8 mouse cellular contexts compared by ENCODE assay signal in the genomic region with DNA sequence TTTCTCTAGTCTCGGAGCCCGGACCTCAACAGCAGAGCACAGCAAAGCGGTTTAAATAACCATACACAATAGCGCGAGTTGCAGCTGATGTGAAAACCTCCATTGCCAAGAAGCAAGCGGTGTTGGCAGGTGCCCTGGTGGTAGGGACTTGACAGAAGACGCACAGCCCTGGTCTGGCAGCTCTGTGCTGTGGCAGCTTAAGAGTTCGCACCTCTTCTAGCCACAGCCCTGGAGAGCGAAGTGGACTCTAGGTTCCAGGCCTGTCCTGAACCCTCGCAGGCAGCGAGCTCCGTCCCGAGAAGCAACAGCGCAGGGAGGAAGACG. TPM values are rescaled to one million over a fixed set of nuclear protein-coding genes. Genes with fewer than 3 reads are reported as not detected.
A peak's percentile ranks its signal among the peaks of the same experiment; 100 is the strongest.
DNase-seq lines count a peak whose midpoint lies in the region; ATAC-seq and TF ChIP-seq lines count a peak whose summit lies in the region.

No protein-coding gene starts in this region.

- no peak overlapping the region for H3K27ac ChIP-seq in cerebellum, adult 2 months (ENCODE audit: insufficient read depth, low read length)
- H3K27ac ChIP-seq in neural tube, embryonic 11.5 days (ENCODE audit: low read depth, low read length), result peak overlapping the region; percentile 96
- peak overlapping the region; percentile 98 for H3K27ac ChIP-seq in hindbrain, embryonic 15.5 days (replicated peaks)
- H3K27ac ChIP-seq in midbrain, embryonic 14.5 days (replicated peaks; ENCODE audit: low read depth, low read length), result peak overlapping the region; percentile 98

- DNase-seq in cerebellum, adult 2 months, result no peak
- no peak for DNase-seq in cerebellum, adult 11 months
- no peak for DNase-seq in neural tube, embryonic 11.5 days (ENCODE audit: low spot score)
- DNase-seq in neural tube, embryonic 10.5 days (ENCODE audit: extremely low spot score, low spot score), result no peak
- DNase-seq in midbrain, embryonic 14.5 days, result no peak
- DNase-seq in adrenal gland, postnatal 25 days, result no peak
- DNase-seq in cerebellum, postnatal 36 days, result no peak

- H3K36me3 ChIP-seq in neural tube, embryonic 11.5 days (ENCODE audit: control insufficient read depth, insufficient read depth, low read length), result no peaks in the 10 kb centered on the region
- no peaks in the 10 kb centered on the region for H3K36me3 ChIP-seq in hindbrain, embryonic 15.5 days
- H3K36me3 ChIP-seq in midbrain, embryonic 14.5 days (ENCODE audit: control insufficient read depth, insufficient read depth, low read length), result no peaks in the 10 kb centered on the region

- peak overlapping the region; percentile 97 for H3K9ac ChIP-seq in neural tube, embryonic 11.5 days (ENCODE audit: low read length)
- H3K9ac ChIP-seq in hindbrain, embryonic 15.5 days, result peak overlapping the region; percentile 84
- peak overlapping the region; percentile 93 for H3K9ac ChIP-seq in midbrain, embryonic 14.5 days (replicated peaks; ENCODE audit: low read length)

- H3K27me3 ChIP-seq in cerebellum, adult 2 months (ENCODE audit: control insufficient read depth, insufficient read depth, low read length), result no peaks in the 10 kb centered on the region
- H3K27me3 ChIP-seq in neural tube, embryonic 11.5 days (ENCODE audit: control insufficient read depth, insufficient read depth, low read length), result 0 out of 2 replicates have a peak, but pooled peaks cover 2% of the 10 kb centered on the region
- peaks cover 5% of the 10 kb centered on the region; the same call in 1 of the 2 replicates for H3K27me3 ChIP-seq in hindbrain, embryonic 15.5 days
- H3K27me3 ChIP-seq in midbrain, embryonic 14.5 days (ENCODE audit: control insufficient read depth, insufficient read depth, low read length), result no peaks in the 10 kb centered on the region

- H3K4me1 ChIP-seq in cerebellum, adult 2 months (ENCODE audit: control insufficient read depth, insufficient read depth, low read length), result no peaks in the 10 kb centered on the region
- peaks cover 5% of the 10 kb centered on the region for H3K4me1 ChIP-seq in neural tube, embryonic 11.5 days (ENCODE audit: control insufficient read depth, insufficient read depth, low read length)
- peaks cover 32% of the 10 kb centered on the region for H3K4me1 ChIP-seq in hindbrain, embryonic 15.5 days (replicated peaks)
- 0 out of 2 replicates have a peak, but pooled peaks cover 7% of the 10 kb centered on the region for H3K4me1 ChIP-seq in midbrain, embryonic 14.5 days (ENCODE audit: control insufficient read depth, insufficient read depth, low read length)

- no peaks in the 10 kb centered on the region for H3K9me3 ChIP-seq in neural tube, embryonic 11.5 days (ENCODE audit: control insufficient read depth, low read length)
- no peaks in the 10 kb centered on the region for H3K9me3 ChIP-seq in hindbrain, embryonic 15.5 days
- no peaks in the 10 kb centered on the region for H3K9me3 ChIP-seq in midbrain, embryonic 14.5 days (ENCODE audit: control insufficient read depth, low read length)

- WGBS in cerebellum, adult 2 months, result under 1% methylated on average over 15 of the region's 15 CpGs
- WGBS in neural tube, embryonic 11.5 days, result 2% methylated on average over 15 of the region's 15 CpGs
- under 1% methylated on average over 15 of the region's 15 CpGs for WGBS in hindbrain, embryonic 15.5 days
- 3% methylated on average over 15 of the region's 15 CpGs for WGBS in midbrain, embryonic 14.5 days

- peak; percentile 68 for ATAC-seq in neural tube, embryonic 11.5 days (ENCODE audit: insufficient read depth, low FRiP score, low TSS enrichment)
- ATAC-seq in hindbrain, embryonic 15.5 days (ENCODE audit: low FRiP score, low read depth), result no peak; the same call in 1 of the 2 replicates
- peak; percentile 56 for ATAC-seq in midbrain, embryonic 14.5 days (ENCODE audit: low FRiP score, low TSS enrichment)

- no peak for TF ChIP-seq CTCF in cerebellum, adult 2 months (IDR thresholded peaks at IDR 0.05; ENCODE audit: borderline replicate concordance, insufficient read depth, low read depth, low read length)

- H3K4me2 ChIP-seq in neural tube, embryonic 11.5 days (ENCODE audit: low read depth), result peak overlapping the region; percentile 77
- H3K4me2 ChIP-seq in hindbrain, embryonic 15.5 days, result peak overlapping the region; percentile 85
- H3K4me2 ChIP-seq in midbrain, embryonic 14.5 days (ENCODE audit: low read length), result peak overlapping the region; percentile 82

- peak overlapping the region; percentile 99 for H3K4me3 ChIP-seq in cerebellum, adult 2 months (replicated peaks; ENCODE audit: insufficient read depth, low read depth, low read length)
- peak overlapping the region; percentile 97 for H3K4me3 ChIP-seq in neural tube, embryonic 11.5 days (ENCODE audit: low read depth, low read length)
- H3K4me3 ChIP-seq in hindbrain, embryonic 15.5 days, result peak overlapping the region; percentile 71
- peak overlapping the region; percentile 97 for H3K4me3 ChIP-seq in midbrain, embryonic 14.5 days (replicated peaks; ENCODE audit: low read depth, low read length)

- no peak for TF ChIP-seq POLR2A in cerebellum, adult 2 months (IDR thresholded peaks at IDR 0.05; ENCODE audit: borderline replicate concordance, insufficient read depth, low read length)

RNA-seq across cellular contexts. Expression of a gene that starts 0.7 kb away (rescaled TPM):
- polyA plus RNA-seq in cerebellum, adult 2 months (2012; rRNA removed), result 52.8 and 56.7 TPM in 2 replicates
- polyA plus RNA-seq in neural tube, embryonic 11.5 days (2014; fragmentation: Nextera tagmentation; extraction: Ambion mirVana), result 39.4 and 41.7 TPM in 2 replicates
- polyA plus RNA-seq in hindbrain, embryonic 15.5 days (2015; fragmentation: Nextera tagmentation; extraction: Ambion mirVana), result 68.3 and 72.7 TPM in 2 replicates
- 78.3 and 81.0 TPM in 2 replicates for polyA plus RNA-seq in midbrain, embryonic 14.5 days (2014; fragmentation: Nextera tagmentation; extraction: Ambion mirVana)
- total RNA-seq in adrenal gland, postnatal 25 days (2021), result 43.5 and 50.0 TPM in 2 replicates

RNA-seq across cellular contexts. Expression of a gene that starts 7.6 kb away (rescaled TPM):
- 14.2 and 15.3 TPM in 2 replicates for polyA plus RNA-seq in cerebellum, adult 2 months (2012; rRNA removed)
- 31.1 and 35.2 TPM in 2 replicates for polyA plus RNA-seq in neural tube, embryonic 11.5 days (2014; fragmentation: Nextera tagmentation; extraction: Ambion mirVana)
- polyA plus RNA-seq in hindbrain, embryonic 15.5 days (2015; fragmentation: Nextera tagmentation; extraction: Ambion mirVana), result 23.0 and 24.2 TPM in 2 replicates
- polyA plus RNA-seq in midbrain, embryonic 14.5 days (2014; fragmentation: Nextera tagmentation; extraction: Ambion mirVana), result 22.2 and 26.2 TPM in 2 replicates
- 15.1 and 16.4 TPM in 2 replicates for total RNA-seq in adrenal gland, postnatal 25 days (2021)

RNA-seq across cellular contexts. Expression of a gene that starts 44.3 kb away (rescaled TPM):
- polyA plus RNA-seq in cerebellum, adult 2 months (2012; rRNA removed), result not detected in 2 replicates
- not detected in 2 replicates for polyA plus RNA-seq in neural tube, embryonic 11.5 days (2014; fragmentation: Nextera tagmentation; extraction: Ambion mirVana)
- polyA plus RNA-seq in hindbrain, embryonic 15.5 days (2015; fragmentation: Nextera tagmentation; extraction: Ambion mirVana), result not detected in 2 replicates
- polyA plus RNA-seq in midbrain, embryonic 14.5 days (2014; fragmentation: Nextera tagmentation; extraction: Ambion mirVana), result not detected in 2 replicates
- not detected in 2 replicates for total RNA-seq in adrenal gland, postnatal 25 days (2021)
